Mouse (Mus musculus) gastrocnemius, adult 8-10 months (tissue): ENCODE data around the gene Ostf1. TPM values are rescaled to one million over a fixed set of nuclear protein-coding genes. Genes with fewer than 3 reads are reported as not detected.

Experiments used
- DNase-seq, 2 experiments: peaks; one replicate each; pipeline ENCODE4 v3.0.0; 2022; ENCODE audit warnings: low spot score in 2 of 2
- total RNA-seq, 4 experiments: library from RNA; stranded (reverse); gene quantifications; 2 replicates each; pipeline ENCODE4 v1.2.4; 2022

Gene Ostf1
- 10 to 100 TPM; 22.1 to 28.5 (median 25.5) TPM for total RNA-seq

GRCm38 (mm10) chr19:18631644-18632219, at the start of gene Ostf1, which contains the start of gene Nmrk1:
TSS of gene Ostf1 (minus strand) at chr19:18631823.
TSS of gene Nmrk1 (plus strand) at chr19:18631950.
- peak; percentile 92 to 96 for DNase-seq

- DNase-seq: no peak
These were observed 41.5 kb upstream of the Ostf1 start for GRCm38 (mm10) chr19:18673116-18673515.

DNA sequence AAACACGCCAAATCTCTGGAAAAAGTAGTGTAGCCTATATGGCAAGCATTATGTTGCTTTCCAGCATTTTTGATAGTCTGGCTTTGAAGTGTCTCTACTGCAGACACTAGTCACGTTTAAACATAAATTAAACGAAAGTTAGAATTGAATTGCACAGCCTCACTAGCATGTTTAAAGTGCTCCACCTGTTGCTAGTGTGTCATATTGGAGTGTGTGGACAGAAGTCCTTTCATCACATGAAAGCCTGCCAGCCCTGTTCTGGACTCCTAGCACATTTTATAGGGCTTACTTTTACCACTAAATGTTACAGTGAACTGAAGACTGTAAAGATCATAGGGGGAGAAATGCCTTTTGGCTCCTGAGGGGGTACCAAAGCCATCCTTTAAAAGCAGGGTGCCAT, 40.9 kb upstream of the Ostf1 start:
- DNase-seq: no peak

DNA sequence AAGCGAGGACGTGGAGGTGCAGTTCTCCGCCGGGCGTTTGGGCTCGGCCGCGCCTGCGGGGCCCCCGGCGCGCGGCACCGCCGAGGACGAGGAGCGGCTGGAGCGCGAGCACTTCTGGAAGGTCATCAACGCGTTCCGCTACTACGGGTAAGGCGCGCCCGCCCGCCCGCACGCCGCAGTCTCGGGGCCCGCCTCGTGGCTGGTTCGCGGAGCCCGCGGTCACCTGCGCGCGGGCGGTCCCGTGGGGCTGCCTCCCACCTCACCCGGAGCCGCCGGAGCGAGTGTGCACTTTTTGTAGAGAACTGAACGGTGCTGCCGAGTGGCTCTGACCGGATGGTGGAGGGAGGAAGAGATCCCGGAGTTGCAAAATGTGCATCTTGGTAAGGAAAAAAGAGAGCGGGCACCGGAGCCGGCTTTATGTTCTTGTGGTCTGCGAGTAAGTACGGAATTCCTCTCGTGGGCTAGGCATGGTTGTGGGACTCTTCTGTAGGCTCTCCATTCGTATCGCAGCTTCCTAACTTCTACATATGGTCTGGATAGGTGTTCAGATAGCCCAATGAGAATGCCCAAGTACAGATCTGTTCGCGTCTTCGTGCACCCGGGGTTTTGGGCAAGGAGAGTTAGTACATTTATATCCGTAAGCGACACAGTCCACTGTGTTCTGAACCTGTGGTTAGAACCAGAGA, 39.6 kb upstream of the Ostf1 start:
- DNase-seq: peak; percentile 26 to 38

DNA sequence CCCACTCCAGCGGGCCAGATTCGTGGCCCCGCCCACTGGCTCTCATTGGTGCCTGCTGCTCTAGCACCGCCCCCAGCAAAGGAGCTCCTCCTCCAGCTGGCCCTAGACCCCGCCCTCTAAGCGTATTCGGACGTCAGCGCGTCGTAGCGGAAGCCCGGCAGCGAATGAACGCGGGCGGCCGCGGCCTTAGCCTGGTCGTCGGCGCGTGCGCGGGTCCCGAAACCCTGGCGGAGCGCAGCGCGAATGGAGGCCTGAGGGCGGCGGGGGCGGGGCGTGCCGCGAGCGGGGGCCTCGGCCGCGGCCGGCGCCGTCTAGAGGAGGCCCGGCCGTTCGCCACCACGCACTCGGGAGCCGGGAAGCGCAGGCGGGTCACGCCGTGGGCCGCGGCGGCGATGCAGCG, 39.0 kb upstream of the Ostf1 start, which contains the start of gene Carnmt1:
Carnmt1 (plus strand) TSS at position 157 of the 400 bp plus-strand sequence.
- DNase-seq: peak; percentile 99

DNA sequence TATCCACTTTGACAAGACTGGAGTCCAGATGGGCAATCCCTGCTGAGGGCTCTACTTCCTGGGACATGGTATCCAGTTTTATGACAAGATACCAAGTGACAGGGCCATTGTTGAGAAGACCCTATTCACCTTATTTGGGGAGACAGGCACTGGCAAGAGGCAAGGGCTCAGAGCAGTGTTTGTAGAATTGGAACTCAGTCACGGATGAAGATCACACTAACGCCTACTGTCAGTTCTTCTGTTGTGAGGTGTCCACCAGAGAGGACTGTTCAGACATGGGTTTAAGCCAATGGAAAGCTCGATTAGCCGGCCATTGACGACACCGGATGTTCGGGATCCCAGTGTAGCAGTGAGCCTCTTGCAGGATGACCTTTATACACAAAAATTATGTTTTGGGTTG, 37.9 kb upstream of the Ostf1 start:
- DNase-seq: no peak

- no peak for DNase-seq
These were observed 35.3 kb upstream of the Ostf1 start for GRCm38 (mm10) chr19:18666966-18667365.

- DNase-seq: no peak
These were observed 32.3 kb upstream of the Ostf1 start for GRCm38 (mm10) chr19:18663904-18664303.

DNA sequence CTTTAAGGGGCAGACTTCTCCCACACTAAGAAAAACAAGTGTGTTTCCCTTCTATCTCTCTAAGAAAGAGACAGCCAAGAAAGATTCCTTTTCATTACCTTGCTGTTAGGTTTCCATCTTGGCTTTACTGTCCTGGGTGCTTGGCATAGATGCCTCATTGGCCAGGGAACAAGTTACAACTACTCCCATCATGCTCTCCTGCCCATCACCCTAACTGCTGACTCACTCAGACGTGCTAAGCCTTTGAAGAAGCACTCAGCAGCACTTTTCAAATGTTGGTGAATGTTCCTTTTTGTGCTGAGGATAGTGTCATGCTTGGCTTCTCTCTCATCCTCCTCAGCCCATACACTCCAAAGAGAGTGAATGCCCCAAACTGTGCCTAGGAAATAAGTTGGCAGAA, 30.1 kb upstream of the Ostf1 start:
- peak in 1 of 2 experiments; percentile 33 for DNase-seq

DNA sequence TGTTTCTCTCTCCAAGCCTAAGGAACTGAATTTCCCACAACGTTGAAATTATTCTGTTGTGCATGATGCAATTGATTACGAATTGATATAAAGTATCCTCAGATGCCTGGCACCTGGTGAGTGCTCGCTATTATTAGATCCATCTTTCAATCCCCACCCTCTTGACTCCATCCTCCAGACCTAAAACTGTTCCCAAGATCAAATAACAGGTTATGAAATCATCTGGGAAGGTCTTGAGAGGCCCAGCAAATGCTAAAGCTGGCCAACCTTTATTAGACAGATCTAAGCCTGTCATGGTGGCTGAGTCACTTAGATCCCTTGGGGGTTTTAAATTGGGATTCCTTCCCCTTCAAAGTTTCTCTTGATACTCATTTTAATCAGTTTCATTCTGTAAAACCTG, 28.8 kb upstream of the Ostf1 start:
- DNase-seq: no peak

DNA sequence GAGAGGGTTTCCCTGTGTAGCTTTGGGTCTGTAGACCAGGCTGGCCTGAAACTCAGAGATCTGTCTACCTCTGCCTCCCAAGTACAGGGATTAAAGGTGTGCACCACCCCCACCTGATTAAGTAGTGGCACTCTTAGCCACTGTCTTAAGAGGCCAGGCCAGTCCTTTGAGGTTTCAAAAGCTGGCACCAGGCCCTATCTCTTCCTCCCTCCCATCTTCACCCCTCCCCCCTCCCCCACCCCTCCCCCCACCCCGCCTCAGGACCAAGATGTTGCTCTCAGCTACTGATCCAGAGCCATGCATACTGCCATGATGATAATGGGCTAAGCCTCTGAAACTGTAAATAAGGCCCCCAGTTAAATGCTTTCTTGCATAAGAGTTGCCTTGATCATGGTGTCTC, 27.7 kb upstream of the Ostf1 start:
- no peak for DNase-seq

DNA sequence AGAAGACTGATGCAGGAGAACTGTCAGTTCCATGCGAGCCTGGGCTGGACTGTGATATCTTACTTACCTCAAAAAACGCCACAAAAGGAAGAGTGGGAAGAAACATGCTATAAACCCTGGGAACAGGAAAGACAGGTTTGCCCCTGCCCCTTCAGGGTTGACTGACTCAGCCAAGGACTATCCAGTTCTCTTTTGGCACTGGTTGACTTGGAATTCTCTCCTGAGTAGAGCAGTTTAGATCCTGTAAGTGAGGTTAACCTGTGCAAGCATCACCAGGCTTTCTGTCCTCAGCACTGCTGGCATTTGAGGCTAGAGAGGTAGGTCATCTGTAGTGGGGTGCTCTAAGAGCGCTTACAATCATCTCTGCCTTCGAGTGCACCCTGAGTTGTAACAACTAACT, 26.9 kb upstream of the Ostf1 start:
- no peak for DNase-seq

GRCm38 (mm10) chr19:18655999-18656398, 24.4 kb upstream of the Ostf1 start:
- no peak for DNase-seq

DNA sequence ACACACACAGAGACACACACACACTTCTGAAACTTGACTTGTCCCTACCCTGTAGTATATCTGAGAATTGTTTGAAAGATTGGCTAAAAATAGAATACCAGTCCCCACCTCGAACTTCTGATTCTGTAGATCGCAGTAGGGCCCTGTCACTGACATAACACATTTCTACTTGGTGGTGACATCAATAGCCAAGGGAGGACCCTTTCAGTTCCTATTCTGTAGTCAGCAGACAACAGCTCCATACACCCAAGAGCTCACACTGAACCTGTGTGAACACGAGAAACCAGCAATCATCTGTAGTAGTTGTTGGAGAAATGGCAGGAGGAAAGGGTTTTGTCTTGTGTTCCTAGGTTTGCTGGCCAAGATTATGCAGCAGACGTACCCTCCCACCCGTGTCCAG, 23.4 kb upstream of the Ostf1 start:
- DNase-seq: no peak

GRCm38 (mm10) chr19:18654330-18654729, 22.7 kb upstream of the Ostf1 start:
- DNase-seq: peak; percentile 45 to 59

DNA sequence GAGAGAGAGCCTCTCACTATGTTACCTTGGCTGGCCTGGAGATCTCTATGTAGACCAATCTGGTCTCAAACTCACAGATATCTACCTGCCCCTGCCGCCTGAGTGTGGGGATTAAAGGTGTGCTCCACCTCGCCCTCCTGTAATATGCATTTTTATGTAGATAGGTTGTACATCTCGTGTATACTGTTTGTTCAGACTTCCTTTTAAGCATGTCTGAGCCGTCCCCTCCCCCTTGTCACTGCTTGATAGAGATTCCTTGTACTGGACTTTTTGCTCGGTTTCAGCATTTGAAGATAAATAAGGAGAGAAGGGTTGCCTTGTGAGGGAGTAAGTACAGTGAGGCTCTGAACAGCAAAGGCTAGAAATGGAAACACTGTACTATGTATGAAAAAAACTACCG, 21.4 kb upstream of the Ostf1 start:
- no peak for DNase-seq

DNA sequence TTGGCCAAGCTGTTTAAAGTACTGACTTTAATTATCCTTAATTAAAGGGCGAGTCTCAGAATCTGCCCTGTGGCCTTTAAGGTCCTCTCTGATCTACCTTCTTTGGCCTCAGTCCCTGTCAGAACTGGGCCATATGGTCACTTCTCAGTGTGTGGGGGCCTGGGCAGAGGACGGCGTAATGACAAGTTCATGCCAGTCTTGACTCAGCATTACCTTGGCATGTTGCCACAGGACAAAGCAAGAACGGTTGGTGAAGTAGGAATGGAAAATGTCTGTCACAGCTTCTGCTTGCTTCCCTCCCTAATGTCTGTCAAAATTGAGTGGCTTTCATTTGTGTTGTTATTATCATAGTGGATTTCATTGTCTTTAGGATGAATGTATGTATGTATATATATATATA, 21.0 kb upstream of the Ostf1 start:
- no peak for DNase-seq

DNA sequence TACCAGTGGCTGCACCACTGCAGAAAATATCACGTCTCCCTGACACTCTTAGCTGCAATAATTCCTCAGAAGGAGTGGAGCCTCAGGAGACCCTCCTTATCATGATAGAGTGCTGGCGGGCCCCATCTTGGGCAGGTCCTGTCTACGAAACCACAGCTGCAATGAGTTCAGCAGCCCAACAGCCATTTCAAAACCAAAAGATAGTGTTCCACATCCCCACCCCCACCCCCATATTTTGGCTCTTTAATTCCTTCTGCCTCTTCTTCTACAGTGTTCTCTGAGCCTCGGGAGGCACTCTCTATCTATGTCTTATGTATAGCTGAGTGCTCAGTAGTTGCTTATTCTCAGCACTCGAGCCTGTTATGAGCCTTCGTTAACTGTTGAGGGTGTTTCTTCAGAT, 18.9 kb upstream of the Ostf1 start:
- DNase-seq: no peak

DNA sequence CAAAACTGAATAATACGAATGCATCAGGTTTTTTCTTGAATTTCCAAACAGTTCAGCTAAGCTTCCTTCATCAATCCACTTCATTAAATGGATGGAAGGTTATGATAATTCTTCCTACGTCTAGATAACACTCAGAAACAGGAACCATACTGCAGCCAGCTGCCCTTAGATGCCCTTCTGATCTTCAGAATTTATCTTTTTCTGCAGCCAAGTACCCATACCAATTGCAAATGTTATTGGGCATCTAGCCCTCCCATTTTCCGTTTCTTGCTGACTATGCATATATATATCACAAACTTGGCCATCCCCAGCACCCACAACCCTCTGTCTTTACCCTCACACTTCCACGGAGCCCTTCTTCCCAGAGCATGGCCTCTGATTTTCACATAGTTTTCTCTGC, 18.3 kb upstream of the Ostf1 start:
- DNase-seq: no peak

DNA sequence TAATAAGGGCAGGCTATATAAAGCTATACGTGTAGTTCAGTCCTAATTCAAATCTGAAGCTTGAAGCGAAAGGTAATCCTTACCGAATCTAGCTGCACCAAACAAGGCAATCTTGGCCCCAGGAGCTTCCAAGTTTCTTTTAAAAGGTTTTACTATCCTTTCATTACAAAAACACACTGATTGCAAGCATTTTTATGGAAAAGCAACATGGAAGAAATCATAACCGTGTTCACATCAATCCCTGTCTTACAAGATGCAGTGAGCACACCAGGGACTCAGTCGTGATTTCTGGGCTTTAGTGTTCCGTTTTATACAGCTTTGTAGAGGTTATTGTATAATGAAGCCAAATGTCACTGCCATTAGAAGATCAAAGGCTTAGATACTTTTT, 16.9 kb upstream of the Ostf1 start:
- no peak for DNase-seq

DNA sequence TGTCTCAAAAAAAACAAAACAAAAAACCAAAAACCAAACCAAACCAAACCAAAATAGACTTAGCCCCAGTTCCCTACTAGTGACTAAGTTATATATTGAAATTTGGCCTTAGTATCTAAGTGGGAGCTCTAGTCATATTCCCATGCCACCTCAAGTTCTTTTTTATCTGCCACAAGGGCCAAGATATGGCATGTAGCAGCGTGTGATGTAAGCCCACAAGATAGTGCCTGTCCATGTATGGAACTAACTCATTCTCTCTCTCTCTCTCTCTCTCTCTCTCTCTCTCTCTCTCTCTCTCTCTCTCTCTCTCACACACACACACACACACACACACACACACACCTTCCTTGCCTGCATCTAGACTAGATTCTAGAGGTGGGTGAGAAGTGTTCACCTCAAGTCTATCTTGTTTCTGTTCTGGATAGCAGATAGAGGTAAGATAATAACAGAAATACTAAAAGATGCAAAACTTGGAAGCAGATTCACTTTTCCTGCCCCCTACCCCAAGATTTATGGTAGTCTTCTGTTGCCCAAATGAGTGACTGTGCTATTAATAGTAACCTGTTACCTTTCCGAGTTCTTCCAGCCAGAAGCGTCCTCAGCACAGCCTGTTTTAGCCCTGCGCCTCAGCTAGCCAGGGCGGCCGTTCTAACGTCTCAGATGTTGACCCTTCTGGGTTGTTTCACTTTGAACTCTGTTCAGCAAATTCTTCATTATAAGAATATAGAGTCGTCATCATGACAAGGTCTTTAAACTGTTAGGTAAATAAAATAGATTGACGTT, 16.3 kb upstream of the Ostf1 start:
- peak; percentile 48 to 58 for DNase-seq

GRCm38 (mm10) chr19:18646853-18647420, 15.3 kb upstream of the Ostf1 start:
- no peak for DNase-seq
